Mouse (Mus musculus): Measurements from ENCODE around the gene Pex12.

Pex12 gene

DNA sequence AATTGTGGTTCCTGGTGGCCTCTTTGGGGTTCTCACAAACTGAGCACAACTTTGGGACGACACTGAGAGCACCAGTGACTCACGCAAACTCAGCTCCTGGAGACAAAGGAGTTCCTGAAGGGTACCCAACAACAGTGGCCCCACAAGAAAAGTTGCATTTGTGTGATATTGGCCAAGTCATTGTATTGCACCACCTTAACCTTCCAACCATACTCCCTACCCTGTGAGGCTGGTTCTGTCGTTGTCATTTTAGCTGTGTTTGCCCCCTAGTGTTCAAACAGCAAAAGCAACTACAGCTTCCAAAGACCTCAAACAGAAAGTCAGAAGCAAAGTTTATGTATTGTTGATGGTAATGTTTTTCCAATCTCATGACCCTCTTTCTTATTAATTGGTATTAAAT lies 39.2 kb downstream of the Pex12 start:
- no peak for TF ChIP-seq GATA4 (IDR thresholded peaks at IDR 0.05; ENCODE audit: insufficient replicate concordance, low read length)

DNA sequence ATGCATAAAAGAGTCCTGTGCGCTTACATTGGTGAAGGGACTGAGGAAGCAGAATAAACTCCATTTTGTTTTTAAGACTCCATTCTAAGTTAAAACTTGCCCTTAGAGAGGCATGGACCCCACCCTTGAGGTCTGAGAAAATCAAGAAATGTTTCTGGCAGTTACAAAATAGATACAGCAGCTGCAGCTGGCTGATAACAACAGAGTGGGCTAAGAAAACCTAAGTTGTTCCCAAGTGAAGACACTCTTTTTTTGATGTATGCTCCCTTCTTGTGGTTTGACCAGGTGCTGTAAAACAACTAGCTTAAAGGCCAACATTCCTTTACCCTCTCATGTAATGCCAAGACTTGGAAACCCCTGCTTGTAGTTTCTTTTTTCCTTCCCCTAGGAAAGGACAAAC lies 39.7 kb downstream of the Pex12 start:
- no peak for TF ChIP-seq GATA4 (IDR thresholded peaks at IDR 0.05; ENCODE audit: insufficient replicate concordance, low read length)
